Mouse (Mus musculus) layer of hippocampus, postnatal 14 days (tissue): ENCODE data around the gene Tnfrsf14. TPM values are rescaled to one million over a fixed set of nuclear protein-coding genes. Genes with fewer than 3 reads are reported as not detected.

ENCODE experiments used
- DNase-seq, 2 experiments: peaks; one replicate each; pipeline ENCODE4 v3.0.0; 2021 to 2022; ENCODE audit warnings: low spot score in 2 of 2, mixed read lengths in 1 of 2
- total RNA-seq, 2 experiments: library from RNA; stranded (reverse); gene quantifications; 2 replicates each; pipeline ENCODE4 v1.2.3; 2021

The Tnfrsf14 gene
- total RNA-seq, 2 experiments from 2014 or later, result 0.81 to 1.1 TPM

DNA sequence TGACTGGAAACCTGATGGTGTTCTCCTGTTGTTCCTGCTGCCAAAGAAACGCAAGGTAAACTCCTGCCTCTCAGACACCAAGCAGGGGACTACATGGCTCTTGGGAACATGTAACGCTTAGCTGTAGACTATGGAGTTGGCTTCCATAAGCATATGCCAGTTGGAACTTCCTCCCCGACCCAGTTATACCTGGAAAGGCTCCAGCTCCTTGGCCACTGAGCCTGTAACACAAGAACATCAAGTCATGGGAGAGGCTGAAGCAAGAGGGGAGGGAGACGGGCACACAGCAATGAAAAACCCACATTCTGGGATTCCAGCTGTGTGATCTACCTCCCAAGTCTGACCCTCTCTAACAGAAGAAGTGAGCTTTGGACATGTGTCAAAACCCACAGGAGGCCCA, 6.1 kb downstream of the Tnfrsf14 start:
- DNase-seq, result no peak

GRCm38 (mm10) chr4:154916662-154917061, 11.7 kb downstream of the Tnfrsf14 start:
- DNase-seq, result no peak

- no peak for DNase-seq
These were observed 13.1 kb downstream of the Tnfrsf14 start for GRCm38 (mm10) chr4:154915286-154915685.

DNA sequence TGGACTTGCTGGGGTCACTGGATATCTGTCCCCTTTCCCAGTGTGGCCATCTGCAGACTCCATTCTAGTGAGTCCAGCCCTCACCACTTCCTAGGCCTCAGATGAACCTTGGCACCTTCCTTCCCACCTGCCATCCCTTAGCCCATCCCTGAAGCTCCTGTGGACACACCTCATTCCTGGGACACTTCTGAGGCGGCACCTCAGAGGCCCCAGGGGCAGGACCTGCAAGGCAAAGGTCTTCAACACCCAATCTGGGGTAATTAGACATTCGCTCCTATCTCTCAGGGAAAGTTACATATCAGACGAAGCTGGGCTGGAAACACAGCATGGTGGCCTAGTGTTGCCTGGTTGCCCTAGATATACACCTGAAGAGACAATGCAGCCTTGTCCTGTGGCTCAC, 13.7 kb downstream of the Tnfrsf14 start:
- DNase-seq, result no peak

GRCm38 (mm10) chr4:154914252-154914651, 14.1 kb downstream of the Tnfrsf14 start:
- DNase-seq, result no peak

- no peak for DNase-seq
These were observed 14.5 kb downstream of the Tnfrsf14 start for GRCm38 (mm10) chr4:154913845-154914244.

DNA sequence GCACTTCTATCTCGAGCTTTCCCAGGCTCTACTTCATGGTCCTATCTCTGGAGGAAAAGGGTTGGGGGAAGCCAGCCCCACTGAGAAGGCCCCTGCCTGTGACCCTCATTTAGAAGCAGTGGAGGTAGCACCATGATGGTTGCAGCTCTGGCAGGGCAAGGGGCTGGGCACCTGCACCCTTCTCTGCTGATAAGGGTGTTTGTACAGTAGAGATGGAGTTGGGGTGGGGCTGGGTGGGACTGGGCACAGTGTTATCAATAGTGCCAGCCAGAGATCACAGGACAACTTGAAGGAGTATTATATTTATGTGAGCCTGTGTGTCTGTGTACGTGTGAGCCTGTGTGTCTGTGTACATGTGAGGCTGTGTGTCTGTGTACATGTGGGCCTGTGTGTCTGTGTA, 16.7 kb downstream of the Tnfrsf14 start:
- DNase-seq, result no peak

DNA sequence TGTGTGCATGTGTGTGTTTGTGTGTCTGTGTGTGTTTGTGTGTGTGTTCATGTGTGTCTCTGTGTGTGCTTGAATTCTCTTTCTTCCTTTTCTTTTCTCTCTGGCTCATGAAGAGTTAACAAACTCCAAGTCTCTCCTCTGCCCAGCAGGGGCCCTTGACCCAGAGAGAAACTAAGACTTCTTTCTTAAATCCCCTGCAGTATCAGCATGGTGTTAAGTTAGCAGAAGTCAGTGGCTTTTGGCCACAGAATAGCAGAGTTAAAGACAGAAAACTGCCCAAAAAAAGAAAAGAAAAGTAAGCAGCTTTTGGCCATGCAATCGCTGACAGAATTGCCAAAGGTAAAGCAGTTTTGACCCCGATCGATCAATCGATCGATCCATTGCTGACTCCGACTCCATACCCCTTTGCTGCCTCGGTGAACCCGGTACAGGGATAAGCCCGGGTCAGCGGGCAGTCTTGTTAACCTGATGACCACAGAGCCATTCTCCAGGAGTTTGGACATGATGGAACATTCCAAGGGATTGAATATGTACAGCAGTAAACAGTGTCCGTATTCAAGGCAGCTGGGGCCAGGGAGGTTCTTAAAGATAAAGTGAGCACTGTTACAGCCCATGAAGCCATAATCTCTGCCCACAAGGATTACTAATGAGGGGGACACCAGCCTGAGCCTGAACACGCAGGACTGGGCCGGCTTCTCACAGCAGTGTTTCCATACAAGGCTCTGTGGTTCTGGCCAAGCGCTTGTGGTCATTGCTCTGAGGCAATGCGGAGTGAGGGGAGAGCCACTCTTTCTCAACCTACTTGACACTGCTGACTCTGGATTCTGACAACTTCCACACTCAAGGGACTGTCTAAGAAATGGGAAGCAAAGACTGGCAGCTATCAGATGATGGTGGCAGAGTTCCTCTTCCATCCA, 17.5 kb downstream of the Tnfrsf14 start:
- no peak for DNase-seq

GRCm38 (mm10) chr4:154908490-154908889, 19.9 kb downstream of the Tnfrsf14 start:
- no peak for DNase-seq

DNA sequence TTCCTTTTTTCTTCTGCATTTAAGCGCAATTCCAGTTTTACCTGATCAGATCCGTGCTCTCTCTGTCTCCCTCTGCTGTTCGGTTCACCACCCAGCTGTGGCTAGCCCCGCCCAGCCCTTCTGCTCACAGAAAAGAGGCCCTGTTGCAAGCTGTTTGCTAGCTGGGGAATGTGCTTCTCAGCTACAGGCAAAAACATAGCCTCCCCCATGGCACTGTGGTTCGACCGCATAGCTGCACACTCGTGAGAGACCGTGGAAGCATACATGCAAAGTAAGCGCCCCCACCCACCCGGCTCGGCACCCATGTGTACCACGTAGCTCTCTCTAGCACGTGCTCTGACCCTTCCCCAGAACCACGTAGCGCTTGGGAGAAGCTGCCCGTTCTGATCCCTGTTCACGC, 20.5 kb downstream of the Tnfrsf14 start:
- DNase-seq, result peak; percentile 56 to 68

DNA sequence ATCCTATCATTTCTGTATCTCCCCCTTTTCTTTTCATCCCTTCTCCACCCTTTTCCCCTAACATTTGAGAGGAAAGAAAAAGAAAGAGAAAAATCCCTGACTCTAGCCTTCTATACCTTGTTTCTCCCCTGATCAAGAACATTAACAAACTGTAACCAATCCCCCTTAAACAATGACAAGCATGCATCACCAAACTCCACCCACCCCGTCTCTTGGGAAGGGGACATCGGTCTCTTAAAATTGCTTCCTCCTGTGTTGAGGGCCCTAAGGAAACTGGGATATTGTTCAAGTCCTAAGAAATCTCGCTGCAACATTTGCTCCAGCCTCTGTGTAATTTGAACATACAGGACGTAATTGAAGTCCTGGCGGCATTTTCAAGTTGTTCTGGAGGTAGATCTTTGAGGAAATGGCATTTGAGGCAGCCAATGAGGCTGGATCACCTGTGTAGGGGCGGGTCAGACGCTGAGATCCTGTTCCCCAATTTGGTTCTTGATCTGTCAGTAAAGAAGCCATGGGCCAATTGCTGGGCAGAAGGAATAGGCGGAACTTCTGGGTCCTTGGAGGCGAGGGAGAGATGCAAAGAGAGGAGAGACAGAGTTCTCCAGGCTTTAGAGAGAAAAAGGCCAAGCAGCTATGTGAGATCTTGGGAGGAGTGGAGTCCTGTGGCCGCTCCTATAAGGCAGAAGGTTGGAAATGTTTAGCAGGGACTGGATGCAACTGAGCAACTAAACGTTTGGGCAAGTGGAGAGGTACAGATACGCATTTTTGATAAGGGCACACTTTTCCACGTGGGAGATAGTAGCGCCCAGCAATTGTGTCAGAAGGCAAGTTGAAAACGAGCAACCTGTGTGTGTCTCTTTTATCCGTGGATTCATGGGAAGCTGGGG, 23.9 kb downstream of the Tnfrsf14 start:
- DNase-seq, result peak; percentile 72 to 86

- no peak for DNase-seq
These were observed 26.0 kb downstream of the Tnfrsf14 start for GRCm38 (mm10) chr4:154902371-154902770.

DNA sequence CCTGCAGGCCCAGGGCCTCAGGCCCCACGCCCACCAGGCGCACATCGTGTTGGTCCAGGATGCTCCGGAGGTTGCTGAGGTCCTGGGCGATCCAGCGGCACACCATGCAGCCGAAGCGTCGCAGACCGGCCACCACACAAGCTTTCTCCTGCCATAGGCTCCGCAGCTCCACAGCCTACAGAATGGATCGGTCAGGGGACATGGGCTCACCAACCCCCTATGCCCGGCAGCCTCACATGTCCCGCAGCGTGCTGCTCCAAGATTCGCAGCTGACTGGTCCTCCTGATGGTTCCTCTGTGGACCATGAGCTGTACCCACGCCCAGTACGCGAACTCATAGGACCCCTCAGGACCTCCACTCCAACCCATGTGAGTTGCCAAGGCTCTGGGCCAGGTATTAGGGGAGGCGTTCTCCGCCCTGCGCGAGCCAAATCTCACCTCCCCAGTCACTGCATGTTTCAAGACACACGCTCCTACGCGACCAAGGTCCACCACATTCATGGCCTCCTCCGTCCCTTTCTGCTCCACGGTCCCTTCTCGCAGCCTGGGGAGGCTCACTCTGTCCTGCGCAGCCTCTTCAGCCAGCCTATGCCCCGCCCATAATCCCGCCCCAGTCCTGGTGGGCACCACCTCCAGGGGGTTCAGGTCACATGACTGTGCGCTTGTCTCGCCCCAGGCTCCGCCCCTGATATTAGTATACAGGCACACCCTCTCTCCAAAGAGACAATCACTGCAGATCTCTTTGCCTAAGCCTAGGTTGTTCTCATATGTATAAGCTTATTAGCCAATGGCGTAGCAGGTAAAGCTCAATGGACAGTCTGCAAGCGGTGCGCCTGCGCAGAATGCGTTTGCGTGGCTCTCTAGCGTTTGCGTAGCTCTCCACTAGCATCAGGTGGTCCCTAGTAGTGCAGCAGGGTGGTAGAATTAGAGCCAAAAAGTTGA, 29.6 kb downstream of the Tnfrsf14 start, which contains the start of gene Fam213b:
Gene Fam213b, minus strand, starts transcription at position 630 of the 941 bp plus-strand sequence.
- DNase-seq, result peak; percentile 70 to 78

DNA sequence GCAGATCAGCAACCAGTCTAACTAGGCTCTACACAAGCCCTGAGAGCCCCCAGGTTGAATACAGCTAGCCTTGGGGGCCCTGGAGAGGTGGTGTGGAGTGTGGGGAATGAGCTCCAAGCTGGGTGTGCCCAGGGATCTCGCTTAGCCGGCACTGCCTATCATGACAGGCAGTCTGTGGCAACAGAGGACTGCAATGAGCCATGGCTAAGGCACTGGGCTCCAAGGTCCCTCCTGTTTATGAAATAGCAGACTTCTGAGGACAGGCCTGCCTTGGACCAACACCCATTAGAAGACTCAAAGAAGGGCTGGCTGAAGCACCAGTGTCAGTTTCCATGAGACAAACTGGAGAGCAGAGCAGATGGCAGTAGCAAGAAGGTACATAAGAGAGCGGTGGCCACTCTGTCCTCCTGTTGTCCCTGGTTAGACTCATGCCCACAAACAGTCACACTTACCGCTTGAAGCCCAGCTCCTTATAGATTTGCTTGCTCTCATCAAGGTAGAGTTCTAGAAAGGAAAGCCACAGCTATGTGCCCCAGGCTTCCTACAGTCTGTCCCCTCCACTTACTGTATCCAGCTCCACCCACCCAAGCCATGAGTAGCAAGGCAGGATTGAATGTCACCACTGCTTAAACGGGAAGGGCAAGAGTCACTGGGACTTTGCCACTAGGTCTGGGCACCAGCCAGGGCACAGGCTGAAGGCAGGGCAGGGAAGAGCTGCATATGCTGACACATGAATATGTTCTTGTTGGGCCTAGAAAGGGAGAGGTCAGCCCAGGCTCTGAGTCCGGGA, 30.5 kb downstream of the Tnfrsf14 start:
- no peak for DNase-seq

- no peak for DNase-seq
These were observed 32.8 kb downstream of the Tnfrsf14 start for GRCm38 (mm10) chr4:154895549-154895948.

DNA sequence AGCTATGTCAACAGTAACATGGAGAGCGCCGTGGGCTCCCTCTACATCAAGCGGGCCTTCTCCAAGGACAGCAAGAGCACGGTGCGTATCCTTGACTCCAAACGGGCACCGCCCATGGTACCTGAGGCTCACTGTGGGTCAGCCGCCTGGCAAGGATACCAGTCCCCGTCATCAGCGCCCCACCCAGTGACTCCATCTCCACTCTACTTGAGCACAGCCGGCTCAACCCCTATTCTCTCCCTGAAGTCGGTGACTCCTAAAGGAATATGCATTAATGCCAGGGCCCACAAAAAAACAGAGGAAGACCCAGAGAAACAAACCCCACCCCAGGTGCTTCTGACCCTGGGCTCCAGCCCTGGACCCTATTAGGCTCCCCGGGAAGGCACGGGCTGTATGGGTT, 37.5 kb downstream of the Tnfrsf14 start:
- no peak for DNase-seq

GRCm38 (mm10) chr4:154887593-154888250, 40.6 kb downstream of the Tnfrsf14 start:
- DNase-seq, result no peak

GRCm38 (mm10) chr4:154886876-154887592, 41.3 kb downstream of the Tnfrsf14 start:
- DNase-seq, result no peak

GRCm38 (mm10) chr4:154885416-154885815, 42.9 kb downstream of the Tnfrsf14 start:
- no peak for DNase-seq
